Mouse (Mus musculus) gastrocnemius, postnatal 25 days (tissue): Measurements from ENCODE around the gene Iqcn. TPM values are rescaled to one million over a fixed set of nuclear protein-coding genes. Genes with fewer than 3 reads are reported as not detected.

Experiments used
- DNase-seq: peaks from one replicate; pipeline ENCODE4 v3.0.0; 2022
- total RNA-seq, 2 experiments: library from RNA; stranded (reverse); gene quantifications; 1 replicate in 1 of 2; 2 replicates in 1 of 2; pipeline ENCODE4 v1.2.3; 2021

The Iqcn gene
- total RNA-seq, 2 experiments from 2014 or later = not detected

DNA sequence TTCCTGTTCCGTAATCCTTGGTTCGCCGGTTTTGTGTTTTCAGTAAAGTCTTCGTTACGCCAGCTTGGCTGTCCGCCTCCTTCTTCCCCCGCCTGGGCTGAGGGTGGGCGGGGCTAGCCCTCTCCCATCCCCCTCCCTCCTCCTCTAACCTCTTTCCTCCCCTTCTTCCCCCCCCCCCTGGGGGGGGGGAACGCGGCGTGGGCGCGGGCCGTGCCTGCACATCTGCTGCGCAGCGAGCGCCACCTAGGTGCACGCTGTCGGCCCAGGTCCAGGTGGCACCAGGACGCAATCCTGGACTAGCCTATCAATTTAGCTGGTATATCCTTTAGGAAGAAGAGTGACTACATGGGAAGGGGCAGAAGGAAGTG lies 2.7 kb upstream of the Iqcn start:
- peak; percentile 93 for DNase-seq

DNA sequence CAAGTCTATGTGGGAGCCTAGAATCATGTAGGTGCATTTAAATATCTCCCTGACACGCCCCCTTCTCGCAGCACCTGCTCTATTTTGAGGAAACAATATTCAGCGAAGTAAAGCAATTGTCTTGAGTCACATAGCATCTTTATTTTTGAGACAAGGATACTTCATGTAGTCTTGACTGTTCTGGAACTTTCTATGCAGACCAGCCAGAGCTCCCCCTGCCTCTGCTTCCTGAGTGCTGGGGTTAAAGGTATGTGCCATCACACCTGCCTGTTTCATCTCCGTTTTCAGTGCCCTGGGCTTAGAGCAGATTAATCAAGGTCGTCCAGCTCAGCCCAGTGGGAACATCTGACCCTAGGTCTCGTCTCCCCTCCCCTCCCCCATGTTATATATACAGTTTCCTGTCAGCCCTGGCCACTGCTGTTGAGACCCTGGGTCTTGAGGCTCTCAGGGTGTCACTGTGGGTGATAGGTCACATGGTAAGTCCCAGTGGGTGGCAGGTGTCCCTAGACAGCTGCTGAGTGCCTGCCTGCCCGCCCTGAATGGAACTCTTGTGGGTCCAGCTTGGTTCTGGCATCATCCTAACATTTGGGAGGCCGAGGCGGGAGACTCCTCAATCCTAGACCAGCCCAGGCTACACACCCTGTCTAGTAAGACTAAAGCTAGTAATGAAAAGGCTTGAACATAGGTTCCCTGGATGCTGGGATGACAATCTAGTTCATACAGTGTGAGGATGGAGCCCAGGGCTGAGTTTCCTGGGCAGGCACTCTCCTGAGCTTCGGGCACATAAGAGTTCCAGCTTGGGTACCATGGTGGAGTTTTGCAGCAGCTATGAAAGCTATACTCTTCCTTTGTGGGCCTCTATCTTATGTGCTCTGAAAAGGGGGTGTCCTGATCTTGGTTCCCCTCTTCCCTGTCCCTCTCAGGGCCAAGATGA lies 1.9 kb upstream of the Iqcn start:
- no peak for DNase-seq

GRCm38 (mm10) chr8:70701982-70702841 lies 1.0 kb upstream of the Iqcn start:
- DNase-seq = no peak

- DNase-seq = peak; percentile 90
Measured at GRCm38 (mm10) chr8:70702842-70703182, 445 bp upstream of the Iqcn start.

- peak; percentile 58 for DNase-seq
Measured at GRCm38 (mm10) chr8:70708281-70708680, 5.0 kb downstream of the Iqcn start.

DNA sequence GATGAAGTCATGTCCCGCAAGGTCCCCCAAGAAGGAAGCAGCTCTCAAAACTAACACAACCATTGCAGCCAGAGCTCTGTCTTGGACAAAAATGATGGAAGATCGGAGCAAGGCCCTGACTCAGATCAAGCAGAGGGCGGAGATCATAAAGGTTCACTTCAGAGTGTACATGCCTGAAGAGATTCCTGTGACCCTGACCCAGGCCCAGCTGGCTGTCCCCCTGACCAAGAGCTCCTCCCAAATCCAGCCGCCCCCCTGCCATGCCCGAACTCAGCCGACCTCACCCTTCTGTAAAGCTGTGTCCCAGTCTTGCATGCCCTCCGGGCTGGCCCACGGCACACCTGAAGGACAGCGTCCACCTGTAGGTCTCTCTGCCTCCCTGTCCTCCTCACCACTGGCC lies 6.5 kb downstream of the Iqcn start:
- no peak for DNase-seq

DNA sequence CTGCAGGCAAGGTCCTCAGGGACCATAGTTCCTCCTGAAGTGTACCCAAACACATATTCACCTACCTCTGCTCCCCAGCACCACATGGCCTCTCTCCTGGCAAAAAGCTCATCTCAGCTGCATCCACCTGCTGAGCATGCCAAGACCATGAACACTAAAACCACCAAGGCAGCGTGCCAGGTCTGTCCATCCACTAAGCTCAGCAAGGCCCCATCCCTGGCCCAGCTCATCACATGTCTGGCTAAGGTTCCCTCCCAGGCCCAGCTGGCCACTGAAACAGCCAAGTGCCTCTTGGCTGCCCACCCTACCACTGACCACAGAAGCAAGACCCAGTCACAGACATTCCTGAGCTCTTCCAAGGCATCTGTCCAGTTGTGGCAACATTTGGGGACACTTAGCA lies 7.0 kb downstream of the Iqcn start:
- peak; percentile 78 for DNase-seq

GRCm38 (mm10) chr8:70711041-70711440 lies 7.8 kb downstream of the Iqcn start:
- no peak for DNase-seq

GRCm38 (mm10) chr8:70713991-70714390 lies 10.7 kb downstream of the Iqcn start:
- DNase-seq = no peak

DNA sequence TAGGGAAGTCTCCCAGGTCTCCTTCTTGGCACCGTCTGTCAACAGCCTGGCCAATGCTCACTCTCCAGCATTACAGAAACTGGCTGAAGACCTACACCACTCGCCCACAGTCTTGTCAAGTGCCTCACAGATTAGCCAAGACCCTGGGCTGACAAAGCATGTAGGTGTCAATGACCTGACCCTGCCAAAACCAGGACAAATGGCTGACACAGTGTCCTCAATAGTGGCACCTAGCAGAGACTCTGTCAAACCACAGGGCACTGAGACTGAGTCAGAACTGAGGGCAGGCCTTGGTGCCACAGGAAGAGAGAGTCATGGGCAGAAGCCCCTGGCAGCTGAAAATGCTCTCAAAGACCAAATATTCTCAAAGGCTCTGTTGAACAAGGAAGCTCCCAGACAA lies 11.8 kb downstream of the Iqcn start:
- no peak for DNase-seq

DNA sequence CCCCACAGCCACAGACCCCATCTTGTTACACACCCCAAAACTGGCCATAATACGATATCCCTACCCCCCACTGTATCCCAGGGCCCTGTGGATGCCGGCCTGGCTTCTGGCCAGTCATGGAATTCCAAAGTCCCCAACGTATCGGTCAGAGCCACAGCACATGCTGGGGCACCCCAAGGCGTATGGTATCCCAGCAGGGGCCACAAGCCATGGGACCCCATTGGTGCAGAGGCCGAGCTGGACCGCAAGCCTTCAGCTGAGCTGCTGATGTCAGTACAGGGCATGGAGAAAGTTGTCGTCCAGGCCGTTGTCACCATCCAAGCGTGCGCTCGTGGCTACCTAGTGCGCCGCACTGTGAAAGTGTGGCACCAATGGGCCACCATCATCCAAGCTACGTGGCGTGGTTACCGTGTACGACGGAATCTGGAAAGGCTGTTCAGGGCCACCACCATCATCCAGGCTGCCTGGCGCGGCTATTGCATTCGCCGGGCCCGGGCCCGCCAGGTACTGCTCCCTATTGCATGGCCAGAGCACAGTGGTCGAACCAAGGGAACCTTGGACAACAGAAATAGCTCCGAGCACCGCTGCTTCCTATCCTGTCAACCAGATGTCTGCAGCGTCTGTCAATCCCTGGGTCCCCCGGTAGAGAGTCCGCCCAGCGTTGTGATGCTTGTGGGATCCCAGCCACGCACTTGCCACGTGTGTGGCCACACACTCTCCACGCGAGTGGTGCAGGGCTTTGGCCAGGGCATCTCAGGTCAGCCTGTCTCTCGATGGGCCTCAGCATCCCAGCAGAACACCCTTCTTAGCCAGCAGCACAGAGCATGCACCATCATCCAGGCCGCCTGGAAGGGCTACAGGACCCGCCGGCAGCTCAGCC lies 13.5 kb downstream of the Iqcn start:
- no peak for DNase-seq

GRCm38 (mm10) chr8:70718297-70718696 lies 15.0 kb downstream of the Iqcn start, which contains the start of gene Gm3336:
Gene Gm3336, plus strand, starts transcription at chr8:70718543.
- peak; percentile 47 for DNase-seq

DNA sequence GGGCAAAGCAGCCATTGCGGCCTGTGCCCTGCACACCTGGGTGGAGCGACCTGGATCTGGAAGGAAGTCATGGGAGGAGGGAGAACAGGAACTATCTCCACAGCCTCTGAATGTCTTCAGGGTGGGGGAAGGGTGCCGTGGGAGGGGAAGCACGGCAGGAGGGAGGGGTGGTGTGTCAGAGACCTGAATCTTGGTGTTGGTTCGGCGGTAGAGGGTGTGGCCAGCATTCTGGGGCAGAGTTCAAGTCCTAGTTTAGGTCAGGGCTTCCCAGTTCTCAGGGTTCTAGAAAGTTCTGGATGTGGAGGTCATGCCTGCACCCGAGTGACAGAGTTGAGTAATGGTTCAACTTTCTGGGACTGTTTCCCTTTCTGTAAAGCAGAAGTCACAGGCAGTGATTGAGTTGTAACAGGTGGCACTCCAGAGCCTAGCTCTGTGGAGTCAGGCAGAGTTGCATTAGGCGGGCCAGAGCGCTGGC lies 16.6 kb downstream of the Iqcn start:
- no peak for DNase-seq

- peak; percentile 59 for DNase-seq
Measured at GRCm38 (mm10) chr8:70720739-70721138, 17.5 kb downstream of the Iqcn start.

- no peak for DNase-seq
Measured at GRCm38 (mm10) chr8:70721601-70722000, 18.3 kb downstream of the Iqcn start.

- no peak for DNase-seq
Measured at GRCm38 (mm10) chr8:70723486-70724210, 20.4 kb downstream of the Iqcn start, which contains the start of gene Pde4c. Gene Pde4c, plus strand, starts transcription at chr8:70723720.

GRCm38 (mm10) chr8:70724216-70724615 lies 21.0 kb downstream of the Iqcn start:
- DNase-seq = no peak

GRCm38 (mm10) chr8:70725792-70726447 lies 22.7 kb downstream of the Iqcn start:
- DNase-seq = no peak

GRCm38 (mm10) chr8:70726721-70727120 lies 23.5 kb downstream of the Iqcn start:
- DNase-seq = no peak

DNA sequence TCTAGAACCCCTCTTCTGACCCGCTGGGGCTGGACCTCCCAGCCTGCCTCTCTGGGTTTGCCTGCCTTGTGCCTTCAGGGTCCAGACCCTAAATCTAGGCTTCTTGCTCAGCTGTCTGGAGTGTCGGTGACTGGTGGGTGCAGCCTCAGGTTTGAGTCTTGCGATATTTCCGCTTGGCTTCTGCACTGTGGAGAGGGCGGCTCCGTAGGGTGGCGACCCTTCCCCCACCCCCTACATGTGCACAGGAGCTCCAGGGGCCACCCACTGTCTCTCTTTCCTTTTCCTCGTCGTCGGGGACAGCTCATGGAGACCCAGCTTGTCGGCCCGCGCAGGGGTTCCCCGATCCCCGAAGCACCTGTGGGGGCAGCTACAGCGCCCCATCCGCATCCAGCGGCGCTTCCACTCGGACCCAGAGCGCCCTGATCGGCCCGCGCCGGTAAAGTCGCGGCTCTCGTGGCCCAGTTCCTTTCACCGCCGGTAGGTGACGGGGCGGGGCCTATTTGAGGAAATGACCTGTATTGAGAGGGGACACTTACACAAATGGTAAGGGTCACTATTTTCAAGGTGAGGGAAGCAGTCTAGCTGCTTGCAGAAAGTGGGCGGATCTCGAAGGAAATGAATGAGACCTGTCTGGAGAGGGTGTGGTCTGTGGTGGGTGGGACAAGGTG lies 26.7 kb downstream of the Iqcn start:
- no peak for DNase-seq
